Mouse (Mus musculus) liver, embryonic 12.5 days (tissue): ENCODE measurements around the gene Dgkg. TPM values are rescaled to one million over a fixed set of nuclear protein-coding genes. Genes with fewer than 3 reads are reported as not detected.
A peak's percentile ranks its signal among the peaks of the same experiment; 100 is the strongest.

Experiments used
- ATAC-seq: fragments of 200-750 bp; cut with Nextera tagmentation; 2 replicates; pipeline ENCODE4 v1.8.0; 2017; ENCODE audit warnings: moderate number of reproducible peaks, mild to moderate bottlenecking, moderate library complexity
- H3K27ac ChIP-seq: fragments of 300-500 bp; sonication (generic); 2 replicates; pipeline ENCODE4 v1.5.1; 2016; ENCODE audit warnings: mild to moderate bottlenecking
- H3K27me3 ChIP-seq: fragments of 300-500 bp; sonication (generic); replicated peaks from 2 replicates; pipeline ENCODE4 v1.6.1; 2016; ENCODE audit warnings: mild to moderate bottlenecking, moderate library complexity
- H3K36me3 ChIP-seq: fragments of 300-500 bp; sonication (generic); 2 replicates; pipeline ENCODE4 v1.6.1; 2016; ENCODE audit warnings: mild to moderate bottlenecking, moderate library complexity
- H3K4me1 ChIP-seq: fragments of 300-500 bp; sonication (generic); 2 replicates; pipeline ENCODE4 v1.6.1; 2016
- H3K4me2 ChIP-seq: fragments of 300-500 bp; sonication (generic); 2 replicates; pipeline ENCODE4 v1.6.1; 2016; ENCODE audit warnings: mild to moderate bottlenecking, moderate library complexity
- H3K4me3 ChIP-seq: fragments of 300-500 bp; sonication (generic); 2 replicates; pipeline ENCODE4 v1.5.1; 2016; ENCODE audit warnings: mild to moderate bottlenecking, moderate library complexity
- H3K9ac ChIP-seq: fragments of 300-500 bp; sonication (generic); 2 replicates; pipeline ENCODE4 v1.6.1; 2016; ENCODE audit warnings: mild to moderate bottlenecking, moderate library complexity
- H3K9me3 ChIP-seq: fragments of 300-500 bp; sonication (generic); replicated peaks from 2 replicates; pipeline ENCODE4 v1.6.1; 2016; ENCODE audit warnings: mild to moderate bottlenecking, moderate library complexity
- WGBS: fragments of 180-500 bp; shearing (Covaris S2); methylation state at CpG from one replicate; pipeline ENCODE4 v1.1.7; 2016; ENCODE audit not compliant: insufficient replicate concordance; 5-methylcytosine and 5-hydroxymethylcytosine counted together
- polyA plus RNA-seq: library from polyadenylated mRNA; unstranded; fragments of >200 nt; fragmentation: Nextera tagmentation; extraction: Ambion mirVana; gene quantifications from 2 replicates; pipeline ENCODE4 v1.2.1, GENCODE M21; 2016

The Dgkg gene
- 0.89 and 0.91 TPM in 2 replicates for polyA plus RNA-seq

GRCm38 (mm10) chr16:22656533-22657444, at the start of gene Dgkg:
Gene Dgkg, minus strand, starts transcription at chr16:22657221.
- H3K4me3 ChIP-seq = peak within 1 kb of the TSS; percentile 43
- no peaks in the 10 kb centered on the region for H3K36me3 ChIP-seq
- no peaks in the 10 kb centered on the region for H3K9me3 ChIP-seq
- no peak within 1 kb of the TSS for H3K9ac ChIP-seq
- peaks cover 37% of the 10 kb centered on the region for H3K27me3 ChIP-seq
- no peak within 1 kb of the TSS for H3K27ac ChIP-seq
- ATAC-seq = peak; percentile 49
- H3K4me2 ChIP-seq = peak within 1 kb of the TSS; percentile 65
- 0 out of 2 replicates have a peak, but pooled peaks cover 14% of the 10 kb centered on the region for H3K4me1 ChIP-seq
- WGBS = 1% methylated on average over 63 of the region's 63 CpGs

- Histone ChIP-seq H3K4me3 (no peak overlapping the region), H3K36me3 (no peaks in the 10 kb centered on the region), H3K27ac (no peak overlapping the region), H3K4me2 (no peak overlapping the region), H3K4me1 (no peaks in the 10 kb centered on the region), H3K9me3 (no peaks in the 10 kb centered on the region), H3K27me3 (no peaks in the 10 kb centered on the region), H3K9ac (no peak overlapping the region)
- ATAC-seq = no peak
- 27% methylated on average over 6 of the region's 6 CpGs for WGBS
These were observed 47.9 kb upstream of the Dgkg start for GRCm38 (mm10) chr16:22704946-22705345.

- ATAC-seq = no peak
- H3K4me2 ChIP-seq = no peak overlapping the region
- H3K9me3 ChIP-seq = no peaks in the 10 kb centered on the region
- H3K4me3 ChIP-seq = no peak overlapping the region
- H3K27me3 ChIP-seq = no peaks in the 10 kb centered on the region
- WGBS = 64% methylated on average over 5 of the region's 5 CpGs
- H3K9ac ChIP-seq = no peak overlapping the region
- no peaks in the 10 kb centered on the region for H3K36me3 ChIP-seq
- H3K4me1 ChIP-seq = no peaks in the 10 kb centered on the region
- no peak overlapping the region for H3K27ac ChIP-seq
These were observed 47.1 kb upstream of the Dgkg start for GRCm38 (mm10) chr16:22704136-22704535.

- 61% methylated on average over 13 of the region's 13 CpGs for WGBS
- Histone ChIP-seq H3K4me3 (no peak overlapping the region), H3K9me3 (no peaks in the 10 kb centered on the region), H3K36me3 (no peaks in the 10 kb centered on the region), H3K9ac (no peak overlapping the region), H3K4me1 (no peaks in the 10 kb centered on the region), H3K27ac (no peak overlapping the region), H3K4me2 (no peak overlapping the region), H3K27me3 (no peaks in the 10 kb centered on the region)
- no peak for ATAC-seq
These were observed 42.1 kb upstream of the Dgkg start for GRCm38 (mm10) chr16:22698846-22699760.

GRCm38 (mm10) chr16:22698101-22698500, 41.1 kb upstream of the Dgkg start:
- H3K27ac ChIP-seq = no peak overlapping the region
- WGBS = 65% methylated on average over 8 of the region's 8 CpGs

GRCm38 (mm10) chr16:22689622-22690021, 32.6 kb upstream of the Dgkg start:
- Histone ChIP-seq H3K36me3 (no peaks in the 10 kb centered on the region), H3K4me2 (no peak overlapping the region), H3K27ac (no peak overlapping the region), H3K4me1 (no peaks in the 10 kb centered on the region), H3K27me3 (no peaks in the 10 kb centered on the region), H3K4me3 (no peak overlapping the region), H3K9me3 (no peaks in the 10 kb centered on the region), H3K9ac (no peak overlapping the region)
- ATAC-seq = no peak
- 54% methylated on average over 2 of the region's 2 CpGs for WGBS

More at GRCm38 (mm10) chr16:22698101-22698500, 41.1 kb upstream of the Dgkg start:
- H3K4me1 ChIP-seq = no peaks in the 10 kb centered on the region
- no peak overlapping the region for H3K4me2 ChIP-seq
- no peaks in the 10 kb centered on the region for H3K27me3 ChIP-seq
- H3K36me3 ChIP-seq = no peaks in the 10 kb centered on the region
- no peak for ATAC-seq
- H3K9ac ChIP-seq = no peak overlapping the region
- no peak overlapping the region for H3K4me3 ChIP-seq
- no peaks in the 10 kb centered on the region for H3K9me3 ChIP-seq

- H3K4me1 ChIP-seq = no peaks in the 10 kb centered on the region
- WGBS = 54% methylated on average over 8 of the region's 8 CpGs
These were observed 30.8 kb upstream of the Dgkg start for GRCm38 (mm10) chr16:22687711-22688230.

GRCm38 (mm10) chr16:22683605-22684004, 26.6 kb upstream of the Dgkg start:
- no peak overlapping the region for H3K4me2 ChIP-seq
- H3K27me3 ChIP-seq = no peaks in the 10 kb centered on the region
- no peak overlapping the region for H3K4me3 ChIP-seq
- no peak for ATAC-seq
- no peaks in the 10 kb centered on the region for H3K9me3 ChIP-seq
- no peak overlapping the region for H3K27ac ChIP-seq
- H3K4me1 ChIP-seq = no peaks in the 10 kb centered on the region
- H3K36me3 ChIP-seq = no peaks in the 10 kb centered on the region
- H3K9ac ChIP-seq = no peak overlapping the region
- WGBS = 49% methylated on average over 3 of the region's 3 CpGs

More at GRCm38 (mm10) chr16:22687711-22688230, 30.8 kb upstream of the Dgkg start:
- no peak overlapping the region for H3K4me3 ChIP-seq
- H3K36me3 ChIP-seq = no peaks in the 10 kb centered on the region
- no peaks in the 10 kb centered on the region for H3K9me3 ChIP-seq
- no peak overlapping the region for H3K27ac ChIP-seq
- no peak for ATAC-seq
- H3K4me2 ChIP-seq = no peak overlapping the region
- H3K9ac ChIP-seq = no peak overlapping the region
- no peaks in the 10 kb centered on the region for H3K27me3 ChIP-seq

GRCm38 (mm10) chr16:22682727-22683126, 25.7 kb upstream of the Dgkg start:
- Histone ChIP-seq H3K27ac (no peak overlapping the region), H3K9me3 (no peaks in the 10 kb centered on the region), H3K9ac (no peak overlapping the region), H3K4me2 (no peak overlapping the region), H3K36me3 (no peaks in the 10 kb centered on the region), H3K4me3 (no peak overlapping the region), H3K27me3 (no peaks in the 10 kb centered on the region), H3K4me1 (no peaks in the 10 kb centered on the region)
- ATAC-seq = no peak

- Histone ChIP-seq H3K9me3 (no peaks in the 10 kb centered on the region), H3K36me3 (no peaks in the 10 kb centered on the region), H3K9ac (no peak overlapping the region), H3K4me1 (no peaks in the 10 kb centered on the region), H3K27ac (no peak overlapping the region), H3K4me3 (no peak overlapping the region), H3K4me2 (no peak overlapping the region), H3K27me3 (no peaks in the 10 kb centered on the region)
- 71% methylated on average over 3 of the region's 3 CpGs for WGBS
- no peak for ATAC-seq
These were observed 22.6 kb upstream of the Dgkg start for GRCm38 (mm10) chr16:22679641-22680040.

GRCm38 (mm10) chr16:22674636-22675035, 17.6 kb upstream of the Dgkg start:
- Histone ChIP-seq H3K36me3 (no peaks in the 10 kb centered on the region), H3K9ac (no peak overlapping the region), H3K4me3 (no peak overlapping the region), H3K9me3 (no peaks in the 10 kb centered on the region), H3K27ac (no peak overlapping the region), H3K4me1 (no peaks in the 10 kb centered on the region), H3K27me3 (no peaks in the 10 kb centered on the region), H3K4me2 (no peak overlapping the region)
- no peak for ATAC-seq
- WGBS = 63% methylated on average over 10 of the region's 10 CpGs

- H3K4me1 ChIP-seq = no peaks in the 10 kb centered on the region
- no peak overlapping the region for H3K27ac ChIP-seq
- WGBS = 38% methylated on average over 4 of the region's 4 CpGs
These were observed 17.1 kb upstream of the Dgkg start for GRCm38 (mm10) chr16:22674164-22674563.

More at GRCm38 (mm10) chr16:22674164-22674563, 17.1 kb upstream of the Dgkg start:
- H3K27me3 ChIP-seq = no peaks in the 10 kb centered on the region
- no peak overlapping the region for H3K4me2 ChIP-seq
- no peak for ATAC-seq
- H3K36me3 ChIP-seq = no peaks in the 10 kb centered on the region
- H3K9ac ChIP-seq = no peak overlapping the region
- no peak overlapping the region for H3K4me3 ChIP-seq
- no peaks in the 10 kb centered on the region for H3K9me3 ChIP-seq
